Mouse (Mus musculus) forebrain, postnatal 0 days (tissue): Measurements from ENCODE around the gene Alk. TPM values are rescaled to one million over a fixed set of nuclear protein-coding genes. Genes with fewer than 3 reads are reported as not detected.

Source experiments
- ATAC-seq: fragments of 200-750 bp; cut with Nextera tagmentation; 2 replicates; pipeline ENCODE4 v1.8.0; 2017; ENCODE audit warnings: mild to moderate bottlenecking, moderate library complexity
- DNase-seq: peaks from one replicate; pipeline ENCODE4 v3.0.0-alpha.2; 2015
- H3K27ac ChIP-seq: fragments of 300-500 bp; sonication (generic); 2 replicates; pipeline ENCODE4 v1.5.1; 2014; ENCODE audit warnings: low read depth, mild to moderate bottlenecking, antibody characterized with exemption, low read length, moderate library complexity, mixed read lengths
- H3K27me3 ChIP-seq: fragments of 300-500 bp; sonication (generic); 2 replicates; pipeline ENCODE4 v1.6.1; 2014; ENCODE audit warnings: mild to moderate bottlenecking, low read length, mixed read lengths; ENCODE audit not compliant: insufficient read depth
- H3K36me3 ChIP-seq: fragments of 300-500 bp; sonication (generic); 2 replicates; pipeline ENCODE4 v1.6.1; 2014; ENCODE audit warnings: mild to moderate bottlenecking, moderate library complexity; ENCODE audit not compliant: insufficient read depth
- H3K4me1 ChIP-seq: fragments of 300-500 bp; sonication (generic); 2 replicates; pipeline ENCODE4 v1.6.1; 2014; ENCODE audit warnings: antibody characterized with exemption; ENCODE audit not compliant: insufficient read depth
- H3K4me2 ChIP-seq: fragments of 300-500 bp; sonication (generic); 2 replicates; pipeline ENCODE4 v1.6.1; 2014; ENCODE audit warnings: low read depth, mild to moderate bottlenecking, moderate library complexity
- H3K4me3 ChIP-seq: fragments of 300-500 bp; sonication (generic); 2 replicates; pipeline ENCODE4 v1.5.1; 2014; ENCODE audit warnings: low read depth, low read length, mixed read lengths
- H3K9ac ChIP-seq: fragments of 300-500 bp; sonication (generic); 2 replicates; pipeline ENCODE4 v1.6.1; 2014; ENCODE audit warnings: mild to moderate bottlenecking
- H3K9me3 ChIP-seq: fragments of 300-500 bp; sonication (generic); 2 replicates; pipeline ENCODE4 v1.6.1; 2016; ENCODE audit warnings: low read length
- CTCF ChIP-seq: sonication (generic); IDR thresholded peaks from 2 replicates; pipeline ENCODE4 v1.5.1; 2016; ENCODE audit warnings: antibody characterized with exemption, control low read depth, low read depth
- WGBS: fragments of 180-500 bp; shearing (Covaris S2); extraction: QIAGEN DNeasy Blood & Tissue Kit; methylation state at CpG from one replicate; pipeline ENCODE4 v1.1.7; 2014; 5-methylcytosine and 5-hydroxymethylcytosine counted together
- polyA plus RNA-seq: library from polyadenylated mRNA; unstranded; fragments of >200 nt; fragmentation: Nextera tagmentation; extraction: Ambion mirVana; gene quantifications from 2 replicates; pipeline ENCODE4 v1.2.1, GENCODE M21; 2015
- total RNA-seq: library from RNA; depleted of rRNA; stranded (reverse); fragments of >200 nt; gene quantifications from 2 replicates; pipeline ENCODE4 v1.2.3, GENCODE M21; 2014

Alk gene
- total and polyA plus RNA-seq, 2 experiments from 2014 or later: 1.6 to 8.8 TPM

DNA sequence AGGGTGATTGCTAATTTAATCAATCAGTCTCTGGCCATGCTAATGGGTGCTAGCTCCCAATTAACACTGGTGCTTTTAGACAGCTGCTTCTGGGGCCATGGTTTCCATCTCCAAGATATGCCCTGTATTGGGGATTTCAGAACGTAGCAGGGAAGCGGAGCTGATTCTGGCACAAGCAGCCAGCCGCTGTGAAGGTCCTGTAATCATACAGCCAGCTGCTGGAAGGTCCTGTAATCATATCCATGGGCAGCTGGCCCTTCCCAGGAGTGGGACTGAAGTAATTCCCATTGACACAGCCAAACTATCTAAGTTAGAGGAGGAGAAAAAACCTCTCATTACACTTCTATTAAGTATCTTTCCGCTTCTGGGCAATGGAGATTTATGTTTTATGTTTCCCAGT, 242.5 kb downstream of the Alk start:
- ATAC-seq (no peak), DNase-seq (no peak)
- Histone ChIP-seq H3K4me2 (no peak overlapping the region), H3K9me3 (no peaks in the 10 kb centered on the region), H3K27me3 (no peaks in the 10 kb centered on the region), H3K27ac (no peak overlapping the region), H3K4me1 (no peaks in the 10 kb centered on the region), H3K36me3 (no peaks in the 10 kb centered on the region), H3K9ac (no peak overlapping the region), H3K4me3 (no peak overlapping the region)
- no peak for TF ChIP-seq CTCF
- 79% methylated on average over 4 of the region's 4 CpGs for WGBS

GRCm38 (mm10) chr17:72356759-72357302, 247.6 kb downstream of the Alk start:
- no peaks in the 10 kb centered on the region for H3K9me3 ChIP-seq
- 79% methylated on average over 5 of the region's 5 CpGs for WGBS
- H3K27me3 ChIP-seq: no peaks in the 10 kb centered on the region
- H3K4me2 ChIP-seq: no peak overlapping the region
- H3K4me3 ChIP-seq: no peak overlapping the region
- H3K9ac ChIP-seq: no peak overlapping the region
- H3K4me1 ChIP-seq: no peaks in the 10 kb centered on the region
- H3K36me3 ChIP-seq: no peaks in the 10 kb centered on the region
- ATAC-seq (no peak), DNase-seq (no peak)
- no peak for TF ChIP-seq CTCF
- H3K27ac ChIP-seq: no peak overlapping the region

DNA sequence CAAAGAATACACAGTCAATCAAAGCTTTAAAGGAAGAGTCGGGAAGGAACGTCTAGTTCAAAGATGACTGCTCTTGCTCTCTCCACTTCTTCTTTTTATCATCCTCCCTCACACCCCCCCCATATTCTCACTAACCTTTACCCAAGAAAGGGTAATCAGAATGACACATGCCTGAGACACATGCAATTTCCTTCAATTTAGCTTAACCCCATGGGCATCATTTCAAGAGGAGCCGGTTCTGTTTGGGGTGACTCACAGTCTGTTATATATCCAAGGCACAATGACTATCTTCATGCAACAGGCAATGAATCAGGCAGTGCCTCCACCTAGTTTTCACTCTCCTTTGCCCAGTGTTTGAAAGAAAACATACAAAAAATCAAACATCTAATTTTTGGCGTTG, 265.0 kb downstream of the Alk start:
- no peak for DNase-seq
- no peak for TF ChIP-seq CTCF
- Histone ChIP-seq H3K4me1 (no peaks in the 10 kb centered on the region), H3K4me3 (no peak overlapping the region), H3K9ac (no peak overlapping the region), H3K4me2 (no peak overlapping the region), H3K27me3 (no peaks in the 10 kb centered on the region), H3K36me3 (no peaks in the 10 kb centered on the region), H3K27ac (no peak overlapping the region), H3K9me3 (no peaks in the 10 kb centered on the region)
- 93% methylated on average over 4 of the region's 4 CpGs for WGBS
- no peak for ATAC-seq

DNA sequence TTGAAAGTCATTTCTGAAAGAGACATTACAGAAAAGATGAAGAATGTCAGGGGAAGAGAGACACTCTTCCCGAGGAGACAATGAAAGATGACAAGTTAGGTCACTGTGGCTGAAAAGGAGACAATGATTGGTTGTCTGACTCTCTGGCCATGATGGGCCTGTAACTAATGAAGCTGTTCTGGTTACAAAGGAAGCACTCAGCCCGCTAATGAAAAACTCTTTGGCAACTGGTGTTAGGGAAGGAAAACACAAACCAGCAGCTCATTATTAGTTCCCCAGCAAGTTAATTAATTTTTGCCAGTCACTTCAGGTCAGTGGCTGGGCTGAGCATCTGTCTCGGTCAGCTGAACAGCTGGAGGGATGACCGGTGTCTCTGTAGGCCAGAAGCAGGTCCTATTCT, 271.5 kb downstream of the Alk start:
- H3K27me3 ChIP-seq: no peaks in the 10 kb centered on the region
- no peaks in the 10 kb centered on the region for H3K9me3 ChIP-seq
- no peak overlapping the region for H3K9ac ChIP-seq
- DNase-seq (no peak), ATAC-seq (no peak)
- H3K4me1 ChIP-seq: no peaks in the 10 kb centered on the region
- WGBS: 27% methylated on average over 4 of the region's 4 CpGs
- no peak for TF ChIP-seq CTCF
- H3K27ac ChIP-seq: no peak overlapping the region
- no peak overlapping the region for H3K4me3 ChIP-seq
- H3K36me3 ChIP-seq: no peaks in the 10 kb centered on the region
- no peak overlapping the region for H3K4me2 ChIP-seq

- H3K4me2 ChIP-seq: no peak overlapping the region
- 68% methylated on average over 4 of the region's 4 CpGs for WGBS
- DNase-seq (no peak), ATAC-seq (no peak)
- H3K9ac ChIP-seq: no peak overlapping the region
- no peak overlapping the region for H3K27ac ChIP-seq
- no peaks in the 10 kb centered on the region for H3K27me3 ChIP-seq
- H3K36me3 ChIP-seq: no peaks in the 10 kb centered on the region
- TF ChIP-seq CTCF: no peak
- H3K9me3 ChIP-seq: no peaks in the 10 kb centered on the region
- no peak overlapping the region for H3K4me3 ChIP-seq
- H3K4me1 ChIP-seq: no peaks in the 10 kb centered on the region
These were observed 278.5 kb downstream of the Alk start for GRCm38 (mm10) chr17:72325941-72326340.

- DNase-seq: peak; percentile 14
These were observed 284.9 kb downstream of the Alk start for GRCm38 (mm10) chr17:72319576-72319975.

DNA sequence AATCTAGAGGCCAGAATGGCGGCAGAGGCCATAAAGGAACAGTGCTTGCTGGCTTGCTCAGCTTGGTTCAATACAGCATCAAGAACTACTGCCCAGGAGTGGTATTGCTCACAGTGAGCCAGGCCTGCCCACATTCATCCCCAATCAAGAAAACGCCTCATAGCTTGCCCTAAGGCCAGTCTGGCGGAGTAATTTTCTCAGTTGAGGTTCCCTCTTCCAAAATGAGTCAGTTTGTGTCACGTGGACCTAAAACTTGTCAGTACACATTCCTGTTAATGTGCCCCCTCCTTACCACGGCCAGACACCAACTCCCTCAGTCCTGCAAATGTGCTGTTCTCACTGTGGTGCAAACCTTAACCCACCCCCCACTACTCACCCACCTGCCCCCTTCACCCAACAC, 304.8 kb downstream of the Alk start:
- 86% methylated on average over 5 of the region's 5 CpGs for WGBS
- no peak for ATAC-seq
- H3K4me1 ChIP-seq: no peaks in the 10 kb centered on the region

More at GRCm38 (mm10) chr17:72319576-72319975, 284.9 kb downstream of the Alk start:
- no peak overlapping the region for H3K27ac ChIP-seq
- no peak overlapping the region for H3K9ac ChIP-seq
- no peak for ATAC-seq
- H3K4me3 ChIP-seq: no peak overlapping the region
- no peaks in the 10 kb centered on the region for H3K36me3 ChIP-seq
- H3K4me1 ChIP-seq: no peaks in the 10 kb centered on the region
- H3K9me3 ChIP-seq: no peaks in the 10 kb centered on the region
- no peak overlapping the region for H3K4me2 ChIP-seq
- TF ChIP-seq CTCF: peak; percentile 50
- H3K27me3 ChIP-seq: no peaks in the 10 kb centered on the region

More for the DNA sequence above, 304.8 kb downstream of the Alk start:
- no peak overlapping the region for H3K4me2 ChIP-seq
- H3K27ac ChIP-seq: no peak overlapping the region
- no peak for TF ChIP-seq CTCF
- DNase-seq: no peak
- H3K4me3 ChIP-seq: no peak overlapping the region
- H3K9ac ChIP-seq: no peak overlapping the region
- no peaks in the 10 kb centered on the region for H3K27me3 ChIP-seq
- H3K36me3 ChIP-seq: no peaks in the 10 kb centered on the region
- no peaks in the 10 kb centered on the region for H3K9me3 ChIP-seq
